Mouse (Mus musculus): ENCODE results near the gene Tfr2. TPM values are rescaled to one million over a fixed set of nuclear protein-coding genes. Genes with fewer than 3 reads are reported as not detected.
"Not testable (repeated sequence)": the region's sequence is repeated elsewhere in the genome, so short reads cannot be mapped to it uniquely, and the experiment has no call there.

The Tfr2 gene
- total RNA-seq, 4 experiments from 2014 or later = 0.09 TPM; not detected in 3

DNA sequence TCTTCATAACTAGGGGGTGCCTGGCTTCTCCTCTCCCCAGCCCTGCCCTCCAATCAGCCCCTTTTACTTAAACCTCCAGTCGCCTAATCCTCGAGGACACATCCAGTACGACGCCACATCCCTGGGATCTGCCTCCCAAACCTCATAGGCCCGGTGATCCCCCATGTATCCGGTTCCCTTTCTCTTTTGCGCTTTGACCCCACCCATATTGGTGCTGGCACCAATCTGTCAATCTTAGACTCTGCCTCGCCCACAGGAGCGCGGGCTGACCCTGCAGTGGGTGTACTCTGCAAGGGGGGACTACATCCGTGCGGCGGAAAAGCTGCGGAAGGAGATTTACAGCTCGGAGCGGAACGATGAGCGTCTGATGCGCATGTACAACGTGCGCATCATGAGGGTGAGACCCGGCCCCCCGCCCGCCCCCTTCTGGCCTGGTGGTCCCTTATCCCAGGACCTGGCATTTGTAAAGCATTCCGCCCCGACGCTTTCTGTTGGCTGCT is 14.1 kb downstream of the Tfr2 start:
- peak; percentile 19 for DNase-seq (ENCODE audit: low spot score)

DNA sequence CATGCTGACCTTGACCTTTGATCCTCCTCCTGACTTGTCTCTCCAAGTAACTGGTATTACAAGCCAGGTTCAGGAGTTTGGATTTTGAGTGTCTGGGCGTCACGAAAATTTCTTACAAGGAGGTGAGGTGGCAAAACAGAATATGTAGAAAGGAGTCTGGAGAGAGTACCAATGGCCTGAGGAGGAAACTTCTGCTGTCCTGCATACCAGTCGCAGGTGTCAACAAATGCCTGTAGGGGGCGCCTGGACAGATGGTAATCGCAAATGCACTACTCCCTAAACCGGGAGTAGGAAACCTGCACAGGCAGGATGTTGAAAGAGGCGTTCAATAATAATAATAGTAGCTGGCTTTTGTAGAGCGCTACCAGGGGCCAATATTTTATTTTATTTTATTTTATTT is 15.3 kb downstream of the Tfr2 start:
- peak; percentile 78 for DNase-seq (ENCODE audit: low spot score)

- no peak for DNase-seq (ENCODE audit: low spot score)
Observed at GRCm38 (mm10) chr5:137590507-137590906, 20.9 kb downstream of the Tfr2 start.

GRCm38 (mm10) chr5:137595921-137596320 is 26.3 kb downstream of the Tfr2 start:
- DNase-seq (ENCODE audit: low spot score) = no peak

DNA sequence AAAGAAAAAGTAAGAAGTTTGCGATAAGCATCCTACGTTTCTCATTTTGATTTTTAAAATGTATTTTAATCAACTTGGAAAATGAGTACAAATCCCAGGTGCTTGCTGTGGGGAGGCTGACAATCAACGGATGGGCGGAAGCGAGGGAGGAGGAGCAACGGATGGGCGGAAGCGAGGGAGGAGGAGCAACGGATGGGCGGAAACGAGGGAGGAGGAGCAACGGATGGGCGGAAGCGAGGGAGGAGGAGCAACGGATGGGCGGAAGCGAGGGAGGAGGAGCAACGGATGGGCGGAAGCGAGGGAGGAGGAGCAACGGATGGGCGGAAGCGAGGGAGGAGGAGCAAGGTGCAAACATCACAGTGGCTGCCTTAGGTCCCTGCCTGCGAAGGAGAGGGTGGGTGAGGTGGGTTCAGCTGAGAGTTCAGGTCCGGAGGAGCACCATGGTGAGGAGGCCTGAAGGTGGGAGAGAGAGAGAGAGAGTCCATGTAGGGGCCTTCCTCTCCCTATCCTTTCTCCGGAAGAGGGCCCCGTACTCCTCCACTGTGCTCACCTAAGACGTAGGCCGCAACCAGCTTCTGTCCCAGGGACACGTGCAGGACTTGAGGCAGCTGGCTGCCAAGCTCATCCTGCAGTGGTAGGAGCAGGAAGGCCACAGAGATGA is 27.1 kb downstream of the Tfr2 start:
- DNase-seq (ENCODE audit: low spot score) = no peak

DNA sequence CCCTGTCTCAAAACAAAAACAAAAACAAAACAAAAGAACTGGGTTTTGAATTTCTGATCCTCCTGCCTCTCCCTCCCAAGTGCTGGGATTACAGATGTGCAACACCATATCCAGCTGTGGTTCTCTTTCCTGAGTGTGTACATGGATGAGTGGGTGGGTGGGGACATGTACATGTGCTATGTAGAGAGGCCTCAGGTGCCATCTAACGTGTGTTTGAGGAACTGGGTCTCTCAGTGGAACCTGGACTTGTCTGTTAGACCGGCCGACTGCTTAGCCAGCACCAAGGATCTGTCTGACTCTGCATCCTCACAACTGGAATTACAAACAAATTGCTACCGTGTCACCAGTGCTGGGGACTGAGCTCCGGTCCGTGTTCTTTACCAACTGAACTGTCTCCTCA is 28.0 kb downstream of the Tfr2 start:
- DNase-seq (ENCODE audit: low spot score) = no peak

GRCm38 (mm10) chr5:137598100-137598826 is 28.6 kb downstream of the Tfr2 start:
- DNase-seq (ENCODE audit: low spot score) = no peak

DNA sequence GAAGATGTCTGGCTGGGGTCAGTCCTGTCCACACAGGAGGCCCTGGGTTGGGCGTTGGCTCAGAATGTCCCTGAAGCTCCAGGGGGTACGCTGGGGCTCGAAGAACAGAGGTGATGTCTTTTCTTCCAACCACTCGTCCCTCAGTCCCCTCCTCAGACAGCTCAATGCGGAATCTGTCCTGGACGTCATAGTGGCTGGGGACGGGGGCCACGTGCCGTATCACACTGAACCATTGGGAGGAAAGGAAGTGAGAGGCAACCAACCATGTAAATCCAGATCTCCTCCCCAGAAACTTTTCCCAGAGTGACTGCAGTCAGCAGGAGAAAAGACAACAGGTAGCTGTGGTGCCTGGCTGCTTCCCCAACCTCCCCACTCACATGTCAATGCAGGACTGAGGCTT is 30.0 kb downstream of the Tfr2 start:
- no peak for DNase-seq (ENCODE audit: low spot score)

GRCm38 (mm10) chr5:137600281-137600618 is 30.6 kb downstream of the Tfr2 start:
- no peak for DNase-seq (ENCODE audit: low spot score)

GRCm38 (mm10) chr5:137600619-137601364 is 31.2 kb downstream of the Tfr2 start, which contains the start of gene Mospd3:
Gene Mospd3 (minus strand): TSS chr5:137601058.
- DNase-seq (ENCODE audit: low spot score) = peak; percentile 97

- peak; percentile 23 for DNase-seq (ENCODE audit: low spot score)
Observed at GRCm38 (mm10) chr5:137601365-137601729, 31.7 kb downstream of the Tfr2 start.

- no peak for DNase-seq (ENCODE audit: low spot score)
Observed at GRCm38 (mm10) chr5:137607860-137608653, 38.4 kb downstream of the Tfr2 start.

DNA sequence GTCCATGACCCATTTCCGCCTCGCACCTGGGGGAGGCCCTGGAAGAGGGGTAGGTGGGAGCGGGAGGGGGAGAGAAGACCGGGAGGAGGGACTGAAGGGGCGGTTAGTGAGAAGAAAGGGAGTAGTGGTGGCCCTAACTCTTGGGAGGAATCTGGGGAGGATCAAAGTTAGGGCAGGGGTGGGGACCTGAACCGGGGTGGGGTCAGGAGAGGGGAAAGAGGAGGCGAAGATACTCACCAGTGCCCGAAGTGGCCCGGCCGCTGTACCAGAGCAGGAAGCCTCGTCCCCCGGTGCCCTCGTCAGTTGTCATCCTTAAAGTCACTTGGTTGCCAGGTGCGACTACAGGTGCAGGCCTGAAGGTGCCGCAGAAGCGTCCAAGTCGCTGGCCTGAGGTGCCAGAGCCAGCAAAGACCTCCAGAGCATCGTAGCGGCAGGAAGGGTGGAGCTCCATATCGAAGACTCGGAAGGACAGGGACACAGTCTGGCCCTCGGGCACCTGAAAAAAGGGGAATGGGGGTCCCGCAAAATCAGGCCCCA is 39.1 kb downstream of the Tfr2 start:
- no peak for DNase-seq (ENCODE audit: low spot score)

GRCm38 (mm10) chr5:137609292-137609691 is 39.7 kb downstream of the Tfr2 start:
- DNase-seq (ENCODE audit: low spot score) = no peak

- DNase-seq (ENCODE audit: low spot score) = no peak
Observed at GRCm38 (mm10) chr5:137610056-137610455, 40.4 kb downstream of the Tfr2 start.

DNA sequence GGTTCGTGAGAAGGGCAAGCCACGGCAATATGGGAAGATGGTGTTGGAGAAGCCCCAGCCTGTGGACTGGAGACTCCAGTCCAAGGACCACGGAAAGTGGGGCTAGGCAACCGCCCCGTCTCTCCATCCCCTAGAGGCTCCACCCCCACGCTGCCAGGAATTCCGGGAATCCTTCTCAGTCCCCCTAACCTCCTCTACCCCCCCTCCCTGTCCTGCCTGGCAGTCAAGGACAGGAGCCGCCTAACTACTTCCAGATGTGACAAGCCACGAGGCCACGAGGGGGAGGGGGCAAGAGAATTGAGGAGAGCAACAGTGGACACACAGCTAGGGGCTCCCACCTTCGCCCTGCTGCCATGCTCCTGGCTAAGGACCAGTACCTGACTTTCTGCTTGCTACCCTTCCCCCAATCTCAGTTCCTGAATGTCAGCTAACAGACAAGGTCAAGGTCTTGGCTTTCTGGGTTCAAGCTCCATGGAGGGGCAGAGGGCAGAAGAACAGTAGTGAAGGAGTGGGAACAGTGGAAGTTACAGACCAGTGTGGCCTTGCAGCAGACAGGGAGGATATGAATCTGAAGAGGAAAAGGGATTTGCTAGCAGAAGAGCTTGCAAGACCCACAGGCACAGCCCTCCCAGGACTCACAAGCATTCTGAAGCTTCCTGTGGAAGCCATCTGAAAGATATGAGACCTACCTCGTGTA is 41.1 kb downstream of the Tfr2 start:
- DNase-seq (ENCODE audit: low spot score) = peak; percentile 79

DNA sequence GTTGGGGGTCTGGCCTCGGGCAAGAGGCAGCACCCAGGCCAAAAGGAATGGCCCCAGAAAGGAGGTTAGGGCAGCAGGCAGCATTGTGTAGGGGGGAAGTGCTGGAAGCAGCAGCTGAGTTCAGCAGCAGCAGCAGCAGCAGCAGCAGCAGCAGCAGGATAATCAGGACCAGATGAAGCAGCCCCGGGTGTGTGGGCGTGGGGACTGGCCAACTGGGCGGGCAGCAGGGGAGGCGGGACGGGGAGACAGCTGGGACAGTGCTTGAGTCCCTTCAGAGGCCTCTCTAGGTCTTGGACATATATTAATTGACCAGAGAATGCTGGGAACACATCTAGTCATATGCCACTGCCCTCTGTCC is 41.6 kb downstream of the Tfr2 start:
- DNase-seq (ENCODE audit: low spot score) = peak; percentile 72

DNA sequence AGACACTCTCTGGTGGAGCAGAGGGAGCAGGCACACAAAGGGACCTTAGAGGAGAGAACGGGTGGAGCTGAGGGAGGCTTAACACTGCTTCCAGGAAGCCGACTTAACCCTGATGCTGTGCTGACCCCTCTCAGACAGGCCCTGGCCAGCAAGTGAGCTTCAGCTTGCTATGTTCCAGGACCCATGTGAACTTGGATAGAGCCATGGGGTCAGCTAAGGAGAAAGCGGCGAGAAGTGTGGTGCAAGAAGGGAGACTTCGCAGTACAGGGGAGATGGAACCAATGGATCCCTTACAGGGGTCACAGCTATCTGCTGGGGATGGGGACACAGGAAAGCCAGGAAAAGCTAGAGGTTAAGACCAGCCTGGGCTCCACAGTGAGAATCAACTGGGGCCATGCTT is 43.4 kb downstream of the Tfr2 start:
- DNase-seq (ENCODE audit: low spot score) = peak; percentile 35

DNA sequence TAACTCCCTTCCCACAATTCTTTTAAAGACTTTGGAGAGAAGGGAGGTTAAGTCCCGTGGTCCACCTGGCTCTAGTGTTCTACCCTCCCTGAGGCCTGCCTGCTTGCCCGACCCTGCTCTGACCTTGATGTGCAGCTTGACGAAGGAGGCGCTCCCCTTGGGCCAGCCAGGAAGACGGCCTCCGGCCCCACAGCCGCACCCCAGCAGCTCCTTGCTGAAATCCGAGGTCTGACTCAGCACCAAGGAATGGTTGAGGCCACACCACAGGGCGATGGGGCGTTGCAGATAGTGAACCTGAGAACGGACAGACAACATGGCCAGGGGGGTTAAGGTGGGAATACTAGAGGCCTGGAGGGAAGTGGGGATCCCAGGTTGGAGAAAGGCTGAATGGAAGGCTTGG is 43.9 kb downstream of the Tfr2 start, which contains the start of gene Pcolce:
Gene Pcolce, minus strand, starts transcription at position 235 of the 400 bp plus-strand sequence.
- no peak for DNase-seq (ENCODE audit: low spot score)

DNA sequence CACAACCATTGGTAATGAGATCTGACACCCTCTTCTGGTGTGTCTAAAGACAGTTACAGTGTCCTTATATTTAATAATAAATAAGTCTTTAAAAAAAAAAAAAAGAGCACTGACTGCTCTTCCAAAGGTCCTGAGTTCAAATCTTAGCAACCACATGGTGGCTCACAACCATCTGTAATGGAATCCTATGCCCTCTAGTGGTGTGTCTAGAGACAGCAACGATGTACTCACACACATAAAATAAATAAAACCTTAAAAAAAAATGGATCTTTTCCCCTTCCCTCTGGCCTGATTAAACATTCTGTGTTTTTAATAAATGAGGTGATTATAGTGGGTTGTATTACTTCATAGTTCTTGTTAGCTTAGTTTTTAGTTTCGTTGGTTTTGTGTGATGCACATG is 45.3 kb downstream of the Tfr2 start:
- DNase-seq (ENCODE audit: low spot score) = not testable (repeated sequence)

DNA sequence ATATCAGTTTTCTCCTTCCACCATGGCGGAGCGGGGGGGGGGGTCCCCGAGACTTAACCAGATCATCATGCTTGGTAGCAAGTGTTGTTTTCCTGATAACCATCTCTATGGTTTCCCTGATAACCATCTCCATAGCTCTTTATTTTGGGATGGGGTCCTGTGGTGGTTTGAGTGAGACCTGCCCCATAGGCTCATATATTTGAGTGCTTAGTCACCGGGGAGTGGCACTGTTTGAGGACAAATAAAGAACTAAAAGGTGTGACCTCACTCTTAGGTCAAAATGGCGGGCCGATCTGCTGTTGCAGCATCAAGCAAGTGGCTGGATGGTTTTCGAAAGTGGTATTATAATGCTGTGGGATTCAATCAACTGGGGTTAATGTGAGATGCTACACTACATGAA is 45.7 kb downstream of the Tfr2 start:
- no peak for DNase-seq (ENCODE audit: low spot score)

All from heart, adult 8-10 months (tissue).